Mouse (Mus musculus): ENCODE results near the gene Tnfrsf22.

The Tnfrsf22 gene

GRCm38 (mm10) chr7:143631503-143631902 lies 18.0 kb downstream of the Tnfrsf22 start:
- DNase-seq (ENCODE audit: low spot score): no peak

- no peak for DNase-seq (ENCODE audit: low spot score)
These were observed 20.0 kb downstream of the Tnfrsf22 start for GRCm38 (mm10) chr7:143629501-143629900.

GRCm38 (mm10) chr7:143628540-143628939 lies 20.9 kb downstream of the Tnfrsf22 start, which contains the start of gene Tnfrsf26:
Gene Tnfrsf26, minus strand, starts transcription at chr7:143628722.
- DNase-seq (ENCODE audit: low spot score): no peak

GRCm38 (mm10) chr7:143627555-143628286 lies 21.7 kb downstream of the Tnfrsf22 start:
- DNase-seq (ENCODE audit: low spot score): no peak

GRCm38 (mm10) chr7:143626178-143626577 lies 23.3 kb downstream of the Tnfrsf22 start:
- DNase-seq (ENCODE audit: low spot score): no peak

- no peak for DNase-seq (ENCODE audit: low spot score)
These were observed 24.3 kb downstream of the Tnfrsf22 start for GRCm38 (mm10) chr7:143625151-143625550.

GRCm38 (mm10) chr7:143624561-143624960 lies 24.9 kb downstream of the Tnfrsf22 start:
- no peak for DNase-seq (ENCODE audit: low spot score)

GRCm38 (mm10) chr7:143620951-143621350 lies 28.5 kb downstream of the Tnfrsf22 start:
- no peak for DNase-seq (ENCODE audit: low spot score)

GRCm38 (mm10) chr7:143614404-143615135 lies 34.9 kb downstream of the Tnfrsf22 start:
- no peak for DNase-seq (ENCODE audit: low spot score)

GRCm38 (mm10) chr7:143612215-143612614 lies 37.2 kb downstream of the Tnfrsf22 start:
- DNase-seq (ENCODE audit: low spot score): no peak

- DNase-seq (ENCODE audit: low spot score): no peak
These were observed 44.1 kb downstream of the Tnfrsf22 start for GRCm38 (mm10) chr7:143605321-143605720.

GRCm38 (mm10) chr7:143604889-143605288 lies 44.6 kb downstream of the Tnfrsf22 start:
- no peak for DNase-seq (ENCODE audit: low spot score)

GRCm38 (mm10) chr7:143601705-143602104 lies 47.8 kb downstream of the Tnfrsf22 start:
- no peak for DNase-seq (ENCODE audit: low spot score)

GRCm38 (mm10) chr7:143600231-143600740 lies 49.2 kb downstream of the Tnfrsf22 start:
- no peak for DNase-seq (ENCODE audit: low spot score)

- peak; percentile 93 for DNase-seq (ENCODE audit: low spot score)
These were observed 49.8 kb downstream of the Tnfrsf22 start, which contains the start of gene Cars for GRCm38 (mm10) chr7:143599428-143600230. Gene Cars, minus strand, starts transcription at chr7:143600090.

- DNase-seq (ENCODE audit: low spot score): no peak
These were observed 54.6 kb downstream of the Tnfrsf22 start for GRCm38 (mm10) chr7:143594865-143595264.

- DNase-seq (ENCODE audit: low spot score): no peak
These were observed 57.2 kb downstream of the Tnfrsf22 start for GRCm38 (mm10) chr7:143592255-143592654.

- DNase-seq (ENCODE audit: low spot score): no peak
These were observed 61.5 kb downstream of the Tnfrsf22 start for GRCm38 (mm10) chr7:143588006-143588405.

- no peak for DNase-seq (ENCODE audit: low spot score)
These were observed 61.9 kb downstream of the Tnfrsf22 start for GRCm38 (mm10) chr7:143587586-143587985.

Measured in testis, postnatal 10 days (tissue).